Mouse (Mus musculus) retina, embryonic 14.5 days (tissue): Measurements from ENCODE around the gene Rpl19.
A peak's percentile ranks its signal among the peaks of the same experiment; 100 is the strongest.

ENCODE experiments used
- DNase-seq: peaks from one replicate; pipeline ENCODE4 v3.0.0-alpha.2; 2015; ENCODE audit warnings: low spot score

Rpl19 gene

DNA sequence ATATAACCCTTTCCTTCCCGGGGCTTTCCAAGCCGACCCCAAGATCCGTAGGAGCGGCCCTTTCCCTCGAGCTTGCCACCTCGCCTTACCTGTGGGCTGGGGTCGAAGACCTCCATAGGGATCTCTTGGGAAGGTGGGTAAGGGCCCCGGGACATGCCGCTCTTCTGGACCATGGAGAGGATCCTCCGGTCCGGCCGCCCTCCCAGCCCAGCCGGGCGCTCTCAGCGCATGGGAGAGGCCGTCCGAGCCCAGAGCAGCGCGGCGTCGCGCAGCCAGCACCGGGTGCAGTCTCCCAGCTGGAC, 4.3 kb upstream of the Rpl19 start:
- DNase-seq = no peak

DNA sequence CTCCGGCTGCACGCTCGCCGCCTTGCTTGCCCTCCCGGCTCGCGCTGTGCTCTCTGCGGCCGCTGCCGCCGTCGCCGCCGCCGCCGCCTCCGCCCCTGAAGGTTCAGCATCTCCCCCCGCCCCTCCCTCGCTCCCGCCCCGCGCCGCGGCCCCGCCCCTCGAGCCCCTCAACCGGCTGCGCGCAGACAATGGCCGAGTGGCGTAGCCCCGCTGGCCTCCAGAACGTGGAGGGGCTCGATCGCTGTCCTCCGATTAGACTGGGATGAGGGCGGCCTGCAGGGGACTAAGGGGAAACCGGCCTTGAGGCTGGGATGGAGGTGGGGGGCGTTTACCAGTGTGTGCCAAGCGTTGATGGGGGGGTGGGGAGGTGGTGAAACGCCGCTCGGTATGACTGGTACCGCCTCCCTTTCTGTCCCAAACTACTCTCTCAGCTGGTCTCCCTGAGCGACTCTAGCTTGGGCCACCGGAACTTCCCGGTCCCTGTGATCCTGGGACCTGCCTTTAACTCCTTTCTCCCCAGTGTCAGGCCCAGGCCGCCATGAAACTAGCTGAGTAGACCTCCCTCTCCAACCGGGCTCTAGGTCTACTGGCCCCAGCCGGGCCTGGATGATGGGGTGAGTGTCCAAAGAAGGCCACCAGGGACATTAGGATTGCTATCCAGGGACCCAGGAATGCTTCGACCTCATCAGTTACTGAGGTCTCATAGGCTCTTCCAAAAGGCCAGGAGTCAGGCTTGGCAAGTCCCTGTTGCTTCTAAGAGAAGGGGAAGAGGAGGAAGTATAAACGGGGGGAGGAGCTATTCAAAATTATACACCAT, 3.7 kb upstream of the Rpl19 start, which contains the start of gene Cacnb1:
Gene Cacnb1, minus strand, starts transcription at position 480 of the 817 bp plus-strand sequence.
- DNase-seq = peak; percentile 83

DNA sequence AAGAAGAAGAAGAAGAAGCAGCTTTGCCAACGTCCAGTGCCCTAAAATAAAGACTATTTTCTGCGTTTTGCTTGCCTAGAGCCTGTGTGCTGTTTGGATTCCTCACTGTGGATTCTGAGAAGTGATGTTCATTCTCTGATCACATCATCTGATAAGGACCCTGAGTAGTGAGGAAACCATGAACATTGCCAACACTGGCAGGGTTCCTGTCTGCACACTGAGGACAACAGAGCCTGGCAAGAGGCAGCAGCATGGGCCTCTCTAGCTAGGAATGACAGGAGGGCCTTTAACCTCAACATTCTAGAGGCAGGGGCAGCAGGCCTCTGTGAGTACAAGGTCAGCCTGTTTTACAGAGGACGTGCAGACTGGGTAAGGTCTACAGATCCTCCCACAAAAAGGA, 2.0 kb upstream of the Rpl19 start:
- no peak for DNase-seq

DNA sequence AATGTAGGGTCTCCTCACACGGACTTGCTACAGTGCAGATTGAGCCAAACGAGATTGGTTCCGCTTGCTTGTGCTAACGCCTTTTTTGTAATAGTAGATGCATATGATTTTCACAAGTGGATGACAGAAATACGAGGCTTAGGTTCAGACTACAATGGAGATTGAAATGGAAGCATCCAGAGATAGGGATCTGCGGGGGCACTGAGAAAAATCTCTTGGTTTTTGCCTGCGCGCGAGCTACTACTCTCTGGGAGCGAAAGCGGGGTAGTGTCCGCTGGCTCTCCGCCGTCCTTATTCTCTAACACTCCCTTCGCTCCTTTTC, 301 bp upstream of the Rpl19 start:
- no peak for DNase-seq

DNA sequence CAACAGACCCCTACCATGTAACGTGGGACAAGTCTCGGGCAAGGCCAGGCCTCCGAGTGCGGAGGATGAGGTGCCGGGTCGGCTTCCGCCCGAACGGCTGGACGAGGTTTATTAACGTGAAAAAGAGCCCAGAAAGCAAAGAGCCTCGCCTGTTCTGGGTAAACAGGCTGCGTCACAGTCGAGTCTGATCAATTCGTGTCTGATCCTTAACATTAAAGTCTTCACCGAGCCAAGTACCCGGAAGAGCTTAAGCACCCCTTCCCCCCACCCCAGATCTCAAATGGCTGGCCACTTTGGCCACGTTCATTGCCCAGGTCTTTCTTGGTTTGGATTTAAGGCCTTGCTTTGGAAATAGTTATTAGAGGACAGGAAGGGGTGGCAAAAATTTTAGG, 783 bp downstream of the Rpl19 start:
- no peak for DNase-seq

DNA sequence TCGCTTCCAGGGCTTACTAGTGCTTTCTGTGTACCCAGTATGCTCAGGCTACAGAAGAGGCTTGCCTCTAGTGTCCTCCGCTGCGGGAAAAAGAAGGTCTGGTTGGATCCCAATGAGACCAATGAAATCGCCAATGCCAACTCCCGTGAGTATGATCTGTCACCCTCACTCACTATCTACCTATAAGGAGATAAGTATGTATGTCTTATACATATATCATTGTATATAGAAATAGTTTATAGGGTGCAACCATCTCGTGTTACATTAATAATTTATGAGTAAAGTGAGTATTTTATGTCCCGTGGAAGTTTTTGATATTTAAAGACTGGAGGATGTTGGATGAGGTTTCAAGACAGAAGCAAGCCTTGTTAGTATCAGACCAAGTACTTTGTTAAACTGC, 1.3 kb downstream of the Rpl19 start:
- DNase-seq = no peak

DNA sequence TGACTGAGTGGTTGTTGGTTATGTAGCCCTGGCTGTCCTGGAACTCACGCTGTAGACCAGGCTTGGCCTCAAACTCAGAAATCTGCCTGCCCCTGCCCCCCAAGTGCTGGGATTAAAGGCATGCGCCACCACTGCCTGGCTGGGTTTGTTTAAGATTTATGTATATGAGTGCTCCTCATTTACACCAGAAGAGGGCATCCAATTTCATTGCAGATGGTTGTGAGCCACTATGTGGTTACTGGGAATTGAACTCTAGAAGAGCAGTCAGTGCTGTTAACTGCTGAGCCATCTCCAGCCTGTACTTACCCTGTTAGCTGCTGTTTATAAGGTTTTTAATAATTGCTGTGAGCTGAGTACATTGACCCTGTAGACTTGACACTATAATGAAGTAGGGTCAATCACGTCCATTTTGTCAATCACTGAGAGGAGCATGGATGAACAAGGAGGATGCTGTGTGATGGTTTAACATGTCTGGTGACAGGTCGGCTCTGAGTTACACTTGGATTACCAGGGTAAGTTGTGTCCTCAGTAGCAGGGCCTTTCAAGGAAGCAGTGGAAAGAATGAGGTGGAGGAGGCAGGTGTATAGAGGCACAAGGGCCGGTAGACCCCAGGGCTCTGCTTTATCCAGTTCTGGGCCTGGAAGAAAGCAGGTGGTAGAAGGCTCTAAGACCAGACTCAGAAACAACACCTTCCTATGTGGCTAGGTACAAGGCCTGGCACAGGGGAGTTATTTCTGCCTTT, 4.4 kb downstream of the Rpl19 start:
- no peak for DNase-seq

DNA sequence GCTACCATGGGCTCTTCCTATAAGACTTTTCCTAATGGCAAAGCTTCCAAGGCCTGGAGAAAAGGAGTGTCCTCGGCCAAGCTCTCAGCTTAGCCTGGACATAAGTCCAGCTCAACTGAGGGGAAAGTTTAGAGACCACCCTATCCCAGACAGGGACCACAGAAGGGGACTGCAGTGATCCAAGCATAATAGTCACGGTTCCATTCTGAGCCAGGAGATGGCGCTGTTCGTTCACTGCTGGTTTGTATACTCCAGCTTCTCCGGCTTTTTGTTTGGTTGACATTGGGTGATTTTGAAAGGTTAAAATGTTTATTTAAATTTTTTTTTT, 4.9 kb downstream of the Rpl19 start:
- DNase-seq = peak; percentile 97

DNA sequence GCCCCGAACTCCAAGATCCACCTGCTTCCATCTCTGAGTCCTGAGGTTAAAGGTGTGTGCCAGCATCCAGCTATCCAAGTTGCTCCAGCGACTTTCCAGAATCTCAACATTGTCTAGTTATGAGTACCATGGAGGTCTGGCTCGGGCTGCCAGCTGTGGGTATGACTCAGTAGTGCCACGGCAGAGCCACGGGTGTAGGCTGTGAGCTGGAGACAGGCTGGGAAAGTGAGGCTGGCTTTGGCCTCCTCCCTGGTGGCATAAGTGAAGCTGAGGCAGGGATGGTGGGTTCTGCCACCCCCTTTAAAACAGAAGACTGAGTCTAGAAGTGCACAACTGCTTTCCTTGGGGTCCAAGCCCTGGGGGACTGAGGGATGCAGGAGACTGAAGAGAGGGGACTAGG, 7.6 kb downstream of the Rpl19 start:
- no peak for DNase-seq

DNA sequence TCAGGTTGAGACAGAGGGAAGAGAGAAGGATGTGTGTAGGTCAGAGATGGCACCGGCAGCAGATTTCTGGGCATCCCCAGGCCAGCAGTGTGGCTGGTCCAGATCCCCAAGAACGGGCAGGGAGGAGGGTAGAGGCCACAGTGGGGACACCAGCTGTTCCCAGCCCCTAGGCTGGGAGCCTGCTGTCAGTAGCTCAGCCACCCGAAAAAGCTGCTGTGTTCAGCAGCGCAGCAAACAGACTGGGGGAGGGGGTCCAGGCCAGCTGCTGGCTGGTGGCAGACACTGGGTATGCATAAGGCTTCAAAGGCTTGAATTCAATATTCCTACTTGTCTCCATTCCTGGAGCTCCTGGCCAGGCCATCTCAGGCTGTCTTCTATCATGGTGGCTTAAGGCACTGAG, 8.3 kb downstream of the Rpl19 start:
- DNase-seq = peak; percentile 77

DNA sequence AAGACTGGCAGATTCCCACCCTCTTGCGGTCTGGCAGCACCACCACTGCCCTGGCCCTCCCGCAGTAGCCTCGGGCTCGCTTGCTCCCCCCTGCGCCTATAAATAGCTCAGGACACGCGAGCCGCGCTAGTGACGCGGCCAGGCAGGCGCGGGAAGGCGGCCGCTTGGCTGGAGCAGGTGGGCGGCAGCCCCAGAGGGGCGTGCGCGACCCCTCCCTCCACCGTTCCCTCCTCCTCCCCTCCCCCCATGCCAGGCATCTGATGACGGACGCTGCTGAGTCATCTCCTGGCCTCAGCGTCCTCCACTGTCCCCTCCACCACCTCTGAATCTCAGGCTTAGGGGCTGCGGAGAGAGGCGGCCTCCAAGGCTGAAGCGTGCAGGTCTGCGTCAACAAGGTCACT, 9.5 kb downstream of the Rpl19 start:
- DNase-seq = peak; percentile 76

DNA sequence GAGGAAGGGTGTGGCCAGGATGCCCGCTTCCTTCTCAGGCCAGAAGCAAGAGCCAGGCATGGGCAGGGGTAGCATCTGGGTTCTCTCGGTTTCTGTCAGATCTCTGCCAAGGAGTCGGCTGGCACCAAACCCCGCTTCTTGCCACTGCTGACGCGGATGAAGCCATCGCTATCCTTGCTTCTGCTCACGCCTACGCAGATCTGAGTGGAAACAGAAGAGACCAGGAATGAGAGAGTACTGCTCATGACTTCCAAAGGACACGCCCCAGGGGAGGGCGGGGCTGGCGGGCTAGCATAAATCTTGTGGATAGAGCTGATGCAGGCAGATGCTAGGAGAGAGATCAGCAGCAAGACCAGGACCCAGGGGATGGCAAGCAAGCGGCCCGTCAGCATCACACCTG, 11.4 kb downstream of the Rpl19 start:
- no peak for DNase-seq

DNA sequence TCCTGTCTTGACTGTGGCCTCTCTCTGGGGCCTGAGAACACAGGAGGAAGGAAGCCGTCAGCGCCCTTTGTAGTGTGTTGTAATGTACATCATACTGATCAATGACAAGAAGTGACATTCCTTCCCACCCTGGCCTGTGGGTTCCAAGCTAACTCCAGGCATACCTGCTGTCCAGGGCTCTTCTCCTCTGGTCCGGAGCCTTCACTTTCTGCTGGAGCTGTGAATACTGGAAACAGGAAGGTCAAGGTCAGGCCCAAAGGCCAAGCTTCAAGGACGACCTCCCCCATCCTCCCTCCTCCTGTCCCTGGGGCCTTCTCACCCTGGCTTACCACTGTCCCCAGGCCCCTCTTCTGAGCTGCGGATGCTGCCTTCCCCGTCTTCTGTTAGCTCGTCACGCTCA, 14.5 kb downstream of the Rpl19 start:
- no peak for DNase-seq

DNA sequence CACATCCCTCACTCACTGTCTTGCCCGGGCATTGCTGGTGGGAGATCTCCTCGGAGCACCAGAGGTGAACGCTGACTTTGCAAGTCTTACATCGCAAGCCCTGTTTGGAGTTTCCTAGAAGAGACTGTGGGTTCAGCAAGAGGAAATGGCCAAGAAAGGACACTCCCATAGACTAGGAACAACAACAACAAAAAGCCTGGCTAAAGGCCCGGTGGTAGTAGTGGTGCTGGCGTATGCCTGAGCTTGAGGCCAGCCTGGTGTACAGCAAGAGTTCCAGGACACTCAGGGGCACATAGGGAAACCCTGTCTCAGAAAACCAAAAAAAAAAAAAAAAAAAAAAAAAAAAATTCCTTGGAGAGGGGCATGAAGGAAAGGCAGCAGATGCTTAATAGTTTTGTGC, 16.2 kb downstream of the Rpl19 start:
- no peak for DNase-seq

DNA sequence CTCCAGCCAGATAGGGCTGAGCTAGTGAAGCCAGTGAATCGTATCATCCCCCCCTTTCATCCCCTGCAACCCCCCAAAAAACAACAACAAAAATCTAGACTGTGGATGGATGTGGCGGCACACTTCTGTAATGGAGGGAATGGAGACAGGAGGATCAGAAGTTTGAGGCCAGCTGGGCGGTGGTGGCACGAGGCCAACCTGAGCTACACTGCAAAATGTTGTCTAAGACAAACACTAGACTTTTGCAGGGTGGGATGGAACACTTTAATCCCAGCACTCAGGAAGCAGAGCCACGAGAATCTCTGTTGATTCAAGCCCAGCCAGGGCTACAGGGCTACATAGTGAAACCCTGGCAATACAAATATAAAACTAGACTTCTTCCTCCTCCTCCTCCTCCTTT, 17.6 kb downstream of the Rpl19 start:
- no peak for DNase-seq

DNA sequence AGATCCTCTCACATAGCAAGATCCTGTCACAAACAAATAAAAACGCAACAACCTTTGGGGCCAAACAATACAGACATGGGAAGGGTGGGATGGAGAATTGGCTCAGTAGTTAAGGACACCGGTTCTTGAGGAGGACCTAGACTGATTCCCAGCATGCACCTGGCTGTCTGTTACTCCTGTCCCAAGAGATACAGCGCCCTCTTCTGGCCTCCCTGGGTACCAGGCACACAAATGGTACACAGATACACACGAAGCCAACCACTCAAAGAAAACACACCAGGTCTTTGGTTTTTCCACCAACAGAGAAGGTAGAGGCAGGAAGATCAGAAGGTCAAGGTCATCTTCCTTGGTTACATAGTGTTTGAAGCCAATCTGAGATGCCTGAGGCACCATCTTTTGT, 19.1 kb downstream of the Rpl19 start:
- DNase-seq = no peak

DNA sequence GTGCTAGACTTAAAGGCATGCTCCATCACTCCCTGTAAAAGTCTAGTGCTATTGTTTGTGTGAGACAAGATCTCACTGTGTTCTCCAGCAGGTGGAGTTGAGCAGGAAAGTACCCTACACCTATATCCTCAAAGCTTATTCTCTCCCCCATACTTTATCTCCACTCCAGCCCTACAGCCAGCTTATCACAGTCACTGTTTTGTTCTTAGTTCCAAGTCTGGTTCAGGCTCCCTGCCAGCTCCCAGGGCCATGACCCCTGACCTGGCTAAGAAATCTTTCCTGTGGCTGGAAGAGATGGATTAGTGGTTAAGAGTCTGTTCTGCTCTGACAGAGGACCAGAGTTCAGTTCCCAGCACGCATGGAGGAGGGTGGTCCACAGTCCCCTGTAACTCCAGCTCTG, 20.0 kb downstream of the Rpl19 start:
- DNase-seq = no peak

DNA sequence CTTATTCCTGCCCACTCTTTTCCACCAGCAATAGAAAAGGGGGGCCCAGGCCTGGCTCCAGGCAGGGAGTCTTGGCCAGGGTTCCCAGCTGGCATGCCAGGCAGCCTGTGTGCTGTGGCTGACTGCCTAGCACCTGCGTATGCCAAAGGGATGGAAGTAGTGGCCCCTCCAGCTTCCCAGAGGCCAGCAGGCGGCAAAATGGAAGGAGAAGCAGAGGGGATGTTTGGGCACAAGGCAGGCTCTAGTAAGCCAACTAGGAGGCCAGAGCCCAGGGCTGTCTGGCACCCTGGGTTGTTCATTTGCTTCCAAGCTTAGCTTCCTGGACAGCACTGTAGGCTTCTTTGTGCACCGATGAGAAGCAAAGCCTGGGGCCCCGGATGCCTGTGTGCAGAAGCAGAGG, 21.2 kb downstream of the Rpl19 start:
- DNase-seq = no peak

DNA sequence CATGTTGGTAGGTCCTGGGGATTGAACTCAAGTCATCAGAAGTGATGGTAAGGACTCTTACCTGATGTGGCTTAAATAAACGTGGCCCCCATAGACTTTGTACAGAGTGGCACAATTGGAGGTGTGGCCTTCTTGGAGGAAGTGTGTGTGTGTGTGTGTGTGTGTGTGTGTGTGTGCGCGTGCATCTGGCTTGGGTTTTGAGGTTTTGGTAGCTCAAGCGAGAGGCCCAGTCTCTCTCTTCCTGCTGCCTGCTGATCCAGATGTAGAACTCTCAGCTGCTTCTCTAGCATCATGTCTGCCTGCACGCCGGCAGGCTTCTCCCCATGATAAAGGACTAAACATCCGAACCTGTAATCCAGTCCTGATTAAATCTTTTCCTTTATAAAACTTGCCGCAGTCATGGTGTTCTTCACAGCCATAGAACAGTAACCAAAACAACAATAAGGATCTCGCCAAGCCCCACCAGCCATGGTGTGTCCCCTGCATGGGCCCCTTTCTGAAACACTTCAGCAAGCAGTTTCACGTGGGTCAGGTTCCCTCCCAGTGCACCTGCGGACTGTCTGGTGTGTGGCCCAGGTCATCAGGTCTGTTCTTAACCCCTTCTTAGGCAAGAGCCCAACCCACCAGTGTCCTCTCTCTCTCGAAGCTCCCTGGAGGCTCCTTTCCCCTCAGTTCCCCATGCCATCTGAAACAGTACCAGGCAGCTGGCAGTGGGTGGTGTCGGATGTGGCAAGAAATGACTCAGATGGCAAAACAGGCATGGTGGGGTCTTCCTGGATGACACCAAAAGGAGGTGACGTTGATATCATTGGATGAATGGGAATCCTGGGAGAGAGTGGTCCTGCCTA, 23.4 kb downstream of the Rpl19 start:
- DNase-seq = no peak

DNA sequence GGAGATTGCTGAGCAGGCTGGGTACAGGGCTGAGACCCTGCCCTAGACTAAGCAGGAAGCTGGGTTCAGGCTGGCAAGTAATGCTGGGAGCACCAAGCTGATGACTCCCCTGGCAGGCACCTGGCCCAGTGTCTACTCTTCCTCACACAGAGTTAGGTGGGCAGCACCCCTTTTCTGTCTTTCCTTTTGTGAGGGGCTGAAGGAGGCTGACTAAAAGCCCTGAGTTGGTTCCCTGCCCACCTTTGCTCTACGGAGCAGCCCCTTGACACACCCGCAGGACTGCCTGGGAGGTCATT, 24.0 kb downstream of the Rpl19 start:
- DNase-seq = no peak

DNA sequence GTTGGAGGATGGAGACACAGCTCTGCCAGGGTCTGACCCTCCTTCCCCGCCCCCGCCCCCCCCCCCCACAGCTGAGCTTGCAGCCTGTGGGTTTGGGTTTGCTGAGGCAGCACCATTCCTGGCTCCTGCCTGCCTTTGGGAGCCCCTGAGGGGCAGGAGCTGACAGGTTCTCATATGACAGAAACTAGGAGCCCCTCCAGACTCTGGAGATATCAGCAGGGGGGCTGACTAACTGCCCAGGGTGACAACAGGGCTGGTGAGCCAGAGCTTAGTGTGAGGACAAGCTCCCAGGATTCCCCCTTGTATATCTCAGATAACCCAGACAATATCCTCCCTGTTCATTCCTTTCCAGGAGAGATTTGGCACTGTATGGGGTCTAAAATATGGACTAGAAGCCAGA, 24.4 kb downstream of the Rpl19 start:
- DNase-seq = no peak

DNA sequence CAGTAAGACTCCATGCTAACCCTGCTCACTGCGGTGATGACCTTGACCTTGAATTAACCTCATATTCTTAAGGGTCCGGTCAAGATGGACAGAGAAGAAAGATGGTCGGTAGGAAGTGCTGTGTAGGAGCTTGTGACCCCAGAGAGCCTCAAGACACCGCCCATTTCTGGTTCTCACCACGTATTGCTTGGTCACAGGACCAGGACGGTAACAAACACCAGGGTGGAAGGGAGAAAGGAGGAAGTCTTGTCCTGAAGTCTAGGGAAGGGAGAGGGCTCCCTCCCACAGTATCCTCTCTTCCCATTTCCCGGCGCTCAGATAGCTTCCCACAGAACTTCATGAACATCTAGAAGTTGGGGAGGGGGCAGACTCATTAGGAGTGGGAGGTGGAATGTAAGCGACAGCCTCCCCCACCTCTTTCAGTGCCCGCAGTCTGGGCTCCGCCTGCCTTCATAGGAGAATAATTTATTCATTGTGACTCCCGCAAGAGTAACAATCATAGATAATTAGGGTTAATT, 25.2 kb downstream of the Rpl19 start:
- DNase-seq = peak; percentile 53
